Mouse (Mus musculus) CH12.LX (cell line): ENCODE measurements around the gene Hoxd8. TPM values are rescaled to one million over a fixed set of nuclear protein-coding genes. Genes with fewer than 3 reads are reported as not detected.

ENCODE experiments used
- DNase-seq: peaks from one replicate; pipeline ENCODE4 v3.0.0-alpha.2; 2013; ENCODE audit errors: extremely low read depth
- H3K27ac ChIP-seq: 2 replicates; pipeline ENCODE4 v1.5.1; 2012; ENCODE audit warnings: low read depth, mild to moderate bottlenecking, control low read depth, moderate library complexity; ENCODE audit not compliant: insufficient read depth
- H3K27me3 ChIP-seq: replicated peaks from 2 replicates; pipeline ENCODE3; 2012; ENCODE audit warnings: inconsistent platforms
- H3K36me3 ChIP-seq, 2 experiments: replicated peaks in 1 of 2; 2 replicates each; pipeline versions ENCODE3 to v1.6.1; 2012; ENCODE audit warnings: inconsistent platforms in 1 of 2, low read length in 1 of 2, mild to moderate bottlenecking in 1 of 2, mixed read lengths in 1 of 2, moderate library complexity in 1 of 2; ENCODE audit not compliant: control insufficient read depth in 1 of 2, insufficient read depth in 1 of 2
- H3K4me1 ChIP-seq, 2 experiments: 2 replicates each; pipeline ENCODE4 v1.6.1; 2012; ENCODE audit warnings: inconsistent platforms in 1 of 2, moderate library complexity in 1 of 2; ENCODE audit not compliant: insufficient read depth in 2 of 2, control insufficient read depth in 1 of 2
- H3K4me2 ChIP-seq: 2 replicates; pipeline ENCODE4 v1.6.1; 2012; ENCODE audit warnings: low read depth, mild to moderate bottlenecking, control low read depth; ENCODE audit not compliant: poor library complexity, insufficient read depth, severe bottlenecking
- H3K4me3 ChIP-seq, 3 experiments: fragments of 150-350 bp in 1 of 3; sonication (generic) in 1 of 3; replicated peaks in 1 of 3; 2 replicates each; pipeline versions ENCODE3 to v1.5.1; 2011 to 2012; ENCODE audit warnings: low read depth in 2 of 3, low read length in 2 of 3, mild to moderate bottlenecking in 2 of 3, moderate library complexity in 2 of 3, control low read depth in 1 of 3, improper control_type of control experiment in 1 of 3, inconsistent platforms in 1 of 3, mixed read lengths in 1 of 3; ENCODE audit not compliant: poor library complexity in 1 of 3
- H3K79me2 ChIP-seq: replicated peaks from 2 replicates; pipeline ENCODE4 v1.6.1; 2012; ENCODE audit warnings: mild to moderate bottlenecking, moderate library complexity; ENCODE audit not compliant: control insufficient read depth, poor library complexity, insufficient read depth, severe bottlenecking; ENCODE audit errors: extremely low read depth
- H3K9ac ChIP-seq: 2 replicates; pipeline ENCODE4 v1.6.1; 2012; ENCODE audit warnings: low read depth, mild to moderate bottlenecking, control low read depth, moderate library complexity; ENCODE audit not compliant: insufficient read depth
- H3K9me3 ChIP-seq: replicated peaks from 2 replicates; pipeline ENCODE3; 2012; ENCODE audit warnings: low read length, inconsistent platforms, mixed read lengths
- BHLHE40 ChIP-seq: IDR thresholded peaks from 2 replicates; pipeline ENCODE4 v1.6.1; 2011; ENCODE audit warnings: mild to moderate bottlenecking, low read depth, low read length, improper control_type of control experiment
- CHD2 ChIP-seq: IDR thresholded peaks from 2 replicates; pipeline ENCODE4 v1.6.1; 2011; ENCODE audit warnings: low read length, improper control_type of control experiment
- E2F4 ChIP-seq: IDR thresholded peaks from 2 replicates; pipeline ENCODE4 v1.6.1; 2011; ENCODE audit warnings: low read depth, low read length, improper control_type of control experiment; ENCODE audit not compliant: insufficient replicate concordance
- HCFC1 ChIP-seq: IDR thresholded peaks from 2 replicates; pipeline ENCODE4 v1.6.1; 2012; ENCODE audit warnings: low read depth, mild to moderate bottlenecking, inconsistent platforms, low read length, improper control_type of control experiment
- IRF4 ChIP-seq: IDR thresholded peaks from 2 replicates; pipeline ENCODE4 v1.6.1; 2014; ENCODE audit warnings: low read depth, mild to moderate bottlenecking, inconsistent platforms, low read length, improper control_type of control experiment
- MAFK ChIP-seq: IDR thresholded peaks from 2 replicates; pipeline ENCODE4 v1.6.1; 2011; ENCODE audit warnings: low read length, improper control_type of control experiment; ENCODE audit not compliant: insufficient replicate concordance
- MAZ ChIP-seq: IDR thresholded peaks from 2 replicates; pipeline ENCODE4 v1.6.1; 2012; ENCODE audit warnings: low read depth, mild to moderate bottlenecking, inconsistent platforms, low read length, improper control_type of control experiment, moderate library complexity
- MXI1 ChIP-seq: IDR thresholded peaks from 2 replicates; pipeline ENCODE4 v1.6.1; 2011; ENCODE audit warnings: mild to moderate bottlenecking, low read depth, low read length, improper control_type of control experiment
- NRF1 ChIP-seq: IDR thresholded peaks from 2 replicates; pipeline ENCODE4 v1.6.1; 2014; ENCODE audit warnings: low read depth, mild to moderate bottlenecking, inconsistent platforms, low read length, improper control_type of control experiment, moderate library complexity
- RAD21 ChIP-seq: IDR thresholded peaks from 2 replicates; pipeline ENCODE4 v1.6.1; 2011; ENCODE audit warnings: low read depth, mild to moderate bottlenecking, low read length, improper control_type of control experiment, moderate library complexity
- SIN3A ChIP-seq: IDR thresholded peaks from 2 replicates; pipeline ENCODE4 v1.6.1; 2012; ENCODE audit warnings: low read length, improper control_type of control experiment, inconsistent platforms
- TCF12 ChIP-seq: IDR thresholded peaks from 2 replicates; pipeline ENCODE4 v1.6.1; 2014; ENCODE audit warnings: low read depth, mild to moderate bottlenecking, inconsistent platforms, low read length, improper control_type of control experiment
- USF2 ChIP-seq: conservative IDR thresholded peaks from 2 replicates; pipeline ENCODE4 v1.6.1; 2011; ENCODE audit warnings: low read depth, low read length, improper control_type of control experiment
- ZNF384 ChIP-seq: IDR thresholded peaks from 2 replicates; pipeline ENCODE4 v1.6.1; 2012; ENCODE audit warnings: low read depth, low read length, improper control_type of control experiment, inconsistent platforms
- dilution Hi-C: fragments of 300-500 bp; cut with MboI; formaldehyde crosslinking; loops from 2 replicates; pipeline ENCODE4 v1.14.3; 2020; ENCODE audit warnings: low sequenced_read_pairs; ENCODE audit not compliant: extremely low pct_unique_long_range_greater_than_20kb, extremely low pct_ligation_motif_present
- in situ Hi-C: fragments of 300-500 bp; cut with MboI; formaldehyde crosslinking; loops from 3 replicates; pipeline ENCODE4 v1.14.3; 2019; ENCODE audit warnings: low sequenced_read_pairs, low pct_ligation_motif_present, low pct_unique_long_range_greater_than_20kb, mixed read lengths
- polyA plus RNA-seq: library from polyadenylated mRNA; unstranded; fragments of >175 nt; gene quantifications from 2 replicates; pipeline ENCODE4 v1.2.1, GENCODE M21; 2012; ENCODE audit warnings: low read depth; ENCODE audit not compliant: insufficient read length
- total RNA-seq, 2 experiments: library from RNA; depleted of rRNA; stranded (reverse); fragments of 300-350 nt in 1 of 2; fragments of >200 nt in 1 of 2; gene quantifications; 2 replicates each; pipeline ENCODE4 v1.2.3; 2012 to 2014

Hoxd8 gene
- total and polyA plus RNA-seq, 3 experiments, result 0.20 to 0.31 TPM; not detected in 1

GRCm38 (mm10) chr2:74731799-74732512 is 27.5 kb downstream of the Hoxd8 start (continued):
- TF ChIP-seq RAD21 (no peak), HCFC1 (no peak), MAZ (peak; percentile 59)

GRCm38 (mm10) chr2:74732513-74733316 is 28.3 kb downstream of the Hoxd8 start:
- peak overlapping the region; percentile 98 for H3K4me2 ChIP-seq
- peaks cover 8 to 54% of the 10 kb centered on the region in 2 experiments; a peak in 2 of 4 replicates for H3K4me1 ChIP-seq
- H3K9me3 ChIP-seq, result peaks cover 16% of the 10 kb centered on the region
- in situ Hi-C loops, result no loop called here
- peak overlapping the region; percentile 92 for H3K27ac ChIP-seq
- TF ChIP-seq SIN3A, result peak; percentile 11
- peak; percentile 22; the same call in 1 of the 2 replicates for TF ChIP-seq CHD2
- TF ChIP-seq MXI1, result 0 out of 2 replicates have a peak, but pooled peaks have one; percentile 14
- 0 out of 2 replicates have a peak, but pooled peaks have one; percentile 29 for TF ChIP-seq NRF1
- TF ChIP-seq IRF4, result no peak
- TF ChIP-seq BHLHE40, result peak; percentile 38; the same call in 1 of the 2 replicates
- TF ChIP-seq MAZ, result no peak
- peaks cover 15 to 34% of the 10 kb centered on the region in 2 experiments for H3K36me3 ChIP-seq
- no peaks in the 10 kb centered on the region for H3K27me3 ChIP-seq
- peak overlapping the region; percentile 96 for H3K9ac ChIP-seq
- H3K4me3 ChIP-seq, result peak overlapping the region; percentile 50 to 59 (median 59)
- H3K79me2 ChIP-seq, result peaks cover 25% of the 10 kb centered on the region
- dilution Hi-C loops, result no loop called here
- peak; percentile 27 for DNase-seq

GRCm38 (mm10) chr2:74733317-74733661 is 28.9 kb downstream of the Hoxd8 start:
- DNase-seq, result peak; percentile 41
- H3K4me1 ChIP-seq, result peaks cover 11 to 57% of the 10 kb centered on the region in 2 experiments
- TF ChIP-seq RAD21 (no peak), MAFK (no peak), HCFC1 (0 out of 2 replicates have a peak, but pooled peaks have one; percentile 8), MXI1 (peak; percentile 31; the same call in 1 of the 2 replicates), E2F4 (no peak), USF2 (no peak), BHLHE40 (0 out of 2 replicates have a peak, but pooled peaks have one; percentile 1), TCF12 (0 out of 2 replicates have a peak, but pooled peaks have one; percentile 45), ZNF384 (peak; percentile 83)
- dilution Hi-C loops, result no loop called here
- H3K27me3 ChIP-seq, result no peaks in the 10 kb centered on the region
- peaks cover 21% of the 10 kb centered on the region for H3K79me2 ChIP-seq
- H3K4me3 ChIP-seq, result peak overlapping the region; percentile 50 to 59 (median 59)
- in situ Hi-C loops, result no loop called here
- peaks cover 10 to 28% of the 10 kb centered on the region in 2 experiments for H3K36me3 ChIP-seq
- H3K4me2 ChIP-seq, result peak overlapping the region; percentile 98
- peak overlapping the region; percentile 92; the same call in 1 of the 2 replicates for H3K27ac ChIP-seq
- H3K9me3 ChIP-seq, result peaks cover 16% of the 10 kb centered on the region
- H3K9ac ChIP-seq, result peak overlapping the region; percentile 96
